Mouse (Mus musculus) C2C12 (cell line): ENCODE data around the gene Scamp4. TPM values are rescaled to one million over a fixed set of nuclear protein-coding genes. Genes with fewer than 3 reads are reported as not detected.

Source experiments
- H3K27me3 ChIP-seq: one replicate; pipeline ENCODE4 v1.6.1; 2011; ENCODE audit not compliant: control insufficient read depth, insufficient read depth, insufficient read length
- H3K36me3 ChIP-seq: one replicate; pipeline ENCODE4 v1.6.1; 2011; ENCODE audit not compliant: control insufficient read depth, insufficient read depth
- H3K4me3 ChIP-seq: one replicate; pipeline ENCODE4 v1.5.1; 2011; ENCODE audit warnings: mild to moderate bottlenecking, control low read depth; ENCODE audit not compliant: poor library complexity, insufficient read depth, severe bottlenecking
- H3K79me2 ChIP-seq: one replicate; pipeline ENCODE4 v1.6.1; 2011; ENCODE audit not compliant: control insufficient read depth, insufficient read depth
- H3K79me3 ChIP-seq: one replicate; pipeline ENCODE4 v1.6.1; 2011; ENCODE audit warnings: low read depth, control low read depth
- H3ac ChIP-seq: one replicate; pipeline ENCODE3; 2011; ENCODE audit warnings: low read depth; ENCODE audit not compliant: control insufficient read depth, insufficient read length
- CEBPB ChIP-seq: IDR thresholded peaks from one replicate; pipeline ENCODE4 v1.6.1; 2011; ENCODE audit warnings: low read depth, mild to moderate bottlenecking, control low read depth, moderate library complexity
- CTCF ChIP-seq: IDR thresholded peaks from one replicate; pipeline ENCODE4 v1.5.1; 2011; ENCODE audit not compliant: control insufficient read depth, insufficient read depth, insufficient read length
- FOSL1 ChIP-seq: IDR thresholded peaks from one replicate; pipeline ENCODE4 v1.8.0; 2011; ENCODE audit warnings: mild to moderate bottlenecking, low read length; ENCODE audit not compliant: poor library complexity, insufficient read depth, severe bottlenecking
- MAX ChIP-seq: IDR thresholded peaks from one replicate; pipeline ENCODE4 v1.6.1; 2011; ENCODE audit warnings: mild to moderate bottlenecking, control low read depth
- MYOD1 ChIP-seq: IDR thresholded peaks from one replicate; pipeline ENCODE4 v1.6.1; 2011; ENCODE audit warnings: low read depth; ENCODE audit not compliant: control insufficient read depth, insufficient read length
- MYOG ChIP-seq: IDR thresholded peaks from one replicate; pipeline ENCODE4 v1.6.1; 2011; ENCODE audit not compliant: control insufficient read depth, insufficient read length; ENCODE audit errors: extremely low read depth
- USF1 ChIP-seq: IDR thresholded peaks from one replicate; pipeline ENCODE4 v1.6.1; 2011; ENCODE audit warnings: low read depth, mild to moderate bottlenecking, control low read depth, moderate library complexity
- polyA plus RNA-seq: library from polyadenylated mRNA; unstranded; fragments of >200 nt; fragmentation: generic; extraction: Trizol; gene quantifications from one replicate; pipeline ENCODE4 v1.2.1, GENCODE M21; 2012; ENCODE audit warnings: missing spikeins

Scamp4 gene
- polyA plus RNA-seq, 1 experiment, result 119 TPM

- no peak for TF ChIP-seq USF1
- no peak for TF ChIP-seq MYOG
- TF ChIP-seq CEBPB, result no peak
- no peak for TF ChIP-seq FOSL1
- TF ChIP-seq CTCF, result no peak
- no peak for TF ChIP-seq MYOD1
- TF ChIP-seq MAX, result no peak
- Histone ChIP-seq H3K4me3 (peak within 1 kb of the TSS; percentile 100), H3K27me3 (no peaks in the 10 kb centered on the region), H3ac (peak within 1 kb of the TSS; percentile 90), H3K36me3 (peaks cover 7% of the 10 kb centered on the region), H3K79me2 (peaks cover 53% of the 10 kb centered on the region), H3K79me3 (peaks cover 48% of the 10 kb centered on the region)
Observed at GRCm38 (mm10) chr10:80622661-80623456, 20.2 kb downstream of the Scamp4 start, which contains the start of gene Csnk1g2. Csnk1g2 (plus strand) TSS chr10:80622838.

GRCm38 (mm10) chr10:80623457-80624191 lies 21.0 kb downstream of the Scamp4 start:
- TF ChIP-seq CTCF (no peak), FOSL1 (no peak), MYOG (no peak), CEBPB (no peak), MYOD1 (no peak), USF1 (no peak), MAX (no peak)
- H3K36me3 ChIP-seq, result peaks cover 7% of the 10 kb centered on the region
- H3K79me2 ChIP-seq, result peaks cover 61% of the 10 kb centered on the region
- peak overlapping the region; percentile 100 for H3K4me3 ChIP-seq
- H3ac ChIP-seq, result peak overlapping the region; percentile 90
- no peaks in the 10 kb centered on the region for H3K27me3 ChIP-seq
- H3K79me3 ChIP-seq, result peaks cover 55% of the 10 kb centered on the region

GRCm38 (mm10) chr10:80625764-80626163 lies 23.1 kb downstream of the Scamp4 start:
- H3K27me3 ChIP-seq, result no peaks in the 10 kb centered on the region
- peaks cover 82% of the 10 kb centered on the region for H3K79me2 ChIP-seq
- TF ChIP-seq MAX (no peak), USF1 (no peak), CTCF (no peak), CEBPB (no peak), MYOD1 (no peak), FOSL1 (no peak), MYOG (no peak)
- peaks cover 76% of the 10 kb centered on the region for H3K79me3 ChIP-seq
- H3K4me3 ChIP-seq, result no peak overlapping the region
- no peak overlapping the region for H3ac ChIP-seq
- H3K36me3 ChIP-seq, result peaks cover 7% of the 10 kb centered on the region

GRCm38 (mm10) chr10:80627685-80628084 lies 25.0 kb downstream of the Scamp4 start:
- H3K4me3 ChIP-seq, result no peak overlapping the region
- H3K79me2 ChIP-seq, result peaks cover 100% of the 10 kb centered on the region
- H3K36me3 ChIP-seq, result peaks cover 7% of the 10 kb centered on the region
- no peaks in the 10 kb centered on the region for H3K27me3 ChIP-seq
- H3ac ChIP-seq, result no peak overlapping the region
- H3K79me3 ChIP-seq, result peaks cover 88% of the 10 kb centered on the region
- TF ChIP-seq CTCF (no peak), MYOG (no peak), MAX (no peak), CEBPB (no peak), MYOD1 (no peak), USF1 (no peak), FOSL1 (no peak)

- Histone ChIP-seq H3K27me3 (no peaks in the 10 kb centered on the region), H3ac (no peak overlapping the region), H3K36me3 (peaks cover 9% of the 10 kb centered on the region), H3K4me3 (no peak overlapping the region), H3K79me2 (peaks cover 100% of the 10 kb centered on the region), H3K79me3 (peaks cover 81% of the 10 kb centered on the region)
- TF ChIP-seq USF1 (no peak), MAX (no peak), CTCF (no peak), MYOG (no peak), FOSL1 (no peak), MYOD1 (no peak), CEBPB (no peak)
Observed at GRCm38 (mm10) chr10:80628925-80629324, 26.3 kb downstream of the Scamp4 start.
